Mouse (Mus musculus): Measurements from ENCODE around the gene Cdh18. TPM values are rescaled to one million over a fixed set of nuclear protein-coding genes. Genes with fewer than 3 reads are reported as not detected.

The Cdh18 gene
- polyA plus RNA-seq, 1 experiment from 2014 or later, result 0.17 TPM

DNA sequence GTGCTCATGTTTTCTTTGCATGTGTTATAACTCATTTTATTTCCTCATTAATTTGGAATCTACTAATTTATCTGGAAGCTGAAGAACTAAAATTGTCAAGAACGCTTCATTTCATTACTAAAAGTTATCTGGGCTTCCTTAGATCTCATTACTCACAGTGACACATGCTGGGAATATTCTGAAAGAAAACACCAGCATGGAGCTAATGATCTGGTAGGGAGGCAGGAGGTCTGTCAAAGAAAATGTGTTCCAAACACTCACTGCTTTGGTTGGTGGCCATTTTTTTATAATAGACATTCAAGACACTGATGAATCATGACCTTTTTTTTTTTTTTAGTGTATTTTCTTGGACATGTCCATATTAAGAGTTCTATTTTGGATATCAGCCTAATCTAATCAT lies 899.7 kb downstream of the Cdh18 start:
- H3K4me3 ChIP-seq, result no peak overlapping the region
- peaks cover 6% of the 10 kb centered on the region; the same call in 1 of the 2 replicates for H3K4me1 ChIP-seq
- no peak for DNase-seq (ENCODE audit: low spot score)
- WGBS, result 81% methylated on average over 1 of the region's 1 CpGs
- no peak overlapping the region for H3K27ac ChIP-seq (replicated peaks)
- H3K9me3 ChIP-seq (replicated peaks), result no peaks in the 10 kb centered on the region
- no peaks in the 10 kb centered on the region for H3K36me3 ChIP-seq
- no peaks in the 10 kb centered on the region for H3K27me3 ChIP-seq (ENCODE audit: low read depth, poor library complexity, severe bottlenecking)

GRCm38 (mm10) chr15:23452098-23452625 lies 903.3 kb downstream of the Cdh18 start:
- peak overlapping the region; percentile 14; the same call in 1 of the 2 replicates for H3K4me3 ChIP-seq
- DNase-seq (ENCODE audit: low spot score), result no peak
- H3K27me3 ChIP-seq (ENCODE audit: low read depth, poor library complexity, severe bottlenecking), result no peaks in the 10 kb centered on the region
- no peak overlapping the region for H3K27ac ChIP-seq (replicated peaks)
- no peaks in the 10 kb centered on the region for H3K36me3 ChIP-seq
- H3K9me3 ChIP-seq (replicated peaks), result no peaks in the 10 kb centered on the region
- 50% methylated on average over 9 of the region's 9 CpGs for WGBS
- peaks cover 6% of the 10 kb centered on the region; the same call in 1 of the 2 replicates for H3K4me1 ChIP-seq

DNA sequence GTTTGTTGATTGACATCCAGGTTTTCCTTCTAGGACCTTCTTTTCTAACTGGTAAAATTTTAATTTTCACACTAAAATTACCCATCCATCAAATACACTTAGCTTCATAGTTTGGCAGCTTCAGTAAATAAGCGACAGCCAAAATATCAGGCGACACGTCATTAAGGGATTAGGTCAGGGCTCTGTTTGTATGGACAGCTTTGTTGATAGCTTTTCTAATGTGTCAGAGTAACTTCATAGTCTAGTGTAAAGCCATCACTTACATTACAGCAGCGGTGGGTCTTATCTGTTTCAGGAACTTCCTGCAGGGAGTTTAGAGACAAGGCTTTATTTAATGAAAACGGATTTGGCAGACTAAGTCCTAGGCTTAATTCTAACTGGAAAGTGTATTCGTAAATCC lies 904.5 kb downstream of the Cdh18 start:
- H3K27ac ChIP-seq (replicated peaks), result no peak overlapping the region
- DNase-seq (ENCODE audit: low spot score), result no peak
- no peaks in the 10 kb centered on the region for H3K36me3 ChIP-seq
- no peak overlapping the region for H3K4me3 ChIP-seq
- no peaks in the 10 kb centered on the region for H3K27me3 ChIP-seq (ENCODE audit: low read depth, poor library complexity, severe bottlenecking)
- no peaks in the 10 kb centered on the region for H3K9me3 ChIP-seq (replicated peaks)
- WGBS, result 91% methylated on average over 6 of the region's 6 CpGs
- H3K4me1 ChIP-seq, result peaks cover 6% of the 10 kb centered on the region; the same call in 1 of the 2 replicates

DNA sequence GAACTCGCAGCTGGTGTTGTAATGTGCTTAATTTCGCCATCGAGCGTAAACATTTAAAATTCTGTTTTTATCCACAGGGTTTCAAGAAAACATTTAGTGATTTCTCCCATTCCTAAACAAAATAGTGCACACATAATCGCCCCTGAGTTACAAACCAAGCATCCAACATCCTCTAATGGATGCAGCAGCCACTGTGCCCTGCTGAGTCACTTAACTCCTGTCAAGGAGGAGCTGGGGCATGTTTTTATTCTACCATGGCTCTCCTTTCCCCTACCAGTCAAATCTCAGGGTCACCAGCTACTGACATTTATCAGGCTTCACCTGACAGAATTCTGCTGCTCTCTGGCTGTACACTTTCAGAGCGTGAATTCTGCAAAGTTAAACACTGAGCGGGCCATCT lies 906.5 kb downstream of the Cdh18 start:
- Histone ChIP-seq H3K4me1 (peaks cover 6% of the 10 kb centered on the region; the same call in 1 of the 2 replicates), H3K27ac (replicated peaks) (no peak overlapping the region), H3K36me3 (no peaks in the 10 kb centered on the region), H3K9me3 (replicated peaks) (no peaks in the 10 kb centered on the region), H3K4me3 (no peak overlapping the region), H3K27me3 (ENCODE audit: low read depth, poor library complexity, severe bottlenecking) (no peaks in the 10 kb centered on the region)
- DNase-seq (ENCODE audit: low spot score), result no peak
- WGBS, result 88% methylated on average over 7 of the region's 7 CpGs

DNA sequence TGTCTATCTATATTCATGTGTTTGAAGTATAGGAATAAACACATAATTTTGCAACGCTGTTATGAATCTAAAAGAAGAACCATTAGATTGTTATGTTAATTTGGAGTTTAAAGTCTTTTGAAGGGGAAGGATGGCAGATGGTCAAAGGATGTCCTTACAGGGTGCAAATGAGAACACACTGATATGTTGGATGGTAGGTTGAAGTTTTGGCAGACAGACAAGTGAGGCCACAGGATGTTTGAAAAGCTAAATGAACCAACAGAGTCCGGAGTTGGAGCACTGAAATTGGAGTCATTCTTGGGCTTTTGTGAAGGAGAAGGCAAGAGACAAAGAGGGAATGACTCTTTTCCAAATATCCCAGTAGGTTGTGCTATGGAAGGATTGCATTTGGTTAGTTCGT lies 908.6 kb downstream of the Cdh18 start:
- H3K4me1 ChIP-seq, result peaks cover under 1% of the 10 kb centered on the region; the same call in 1 of the 2 replicates
- no peaks in the 10 kb centered on the region for H3K36me3 ChIP-seq
- no peaks in the 10 kb centered on the region for H3K27me3 ChIP-seq (ENCODE audit: low read depth, poor library complexity, severe bottlenecking)
- H3K27ac ChIP-seq (replicated peaks), result no peak overlapping the region
- no peaks in the 10 kb centered on the region for H3K9me3 ChIP-seq (replicated peaks)
- 85% methylated on average over 3 of the region's 3 CpGs for WGBS
- no peak for DNase-seq (ENCODE audit: low spot score)
- H3K4me3 ChIP-seq, result no peak overlapping the region

DNA sequence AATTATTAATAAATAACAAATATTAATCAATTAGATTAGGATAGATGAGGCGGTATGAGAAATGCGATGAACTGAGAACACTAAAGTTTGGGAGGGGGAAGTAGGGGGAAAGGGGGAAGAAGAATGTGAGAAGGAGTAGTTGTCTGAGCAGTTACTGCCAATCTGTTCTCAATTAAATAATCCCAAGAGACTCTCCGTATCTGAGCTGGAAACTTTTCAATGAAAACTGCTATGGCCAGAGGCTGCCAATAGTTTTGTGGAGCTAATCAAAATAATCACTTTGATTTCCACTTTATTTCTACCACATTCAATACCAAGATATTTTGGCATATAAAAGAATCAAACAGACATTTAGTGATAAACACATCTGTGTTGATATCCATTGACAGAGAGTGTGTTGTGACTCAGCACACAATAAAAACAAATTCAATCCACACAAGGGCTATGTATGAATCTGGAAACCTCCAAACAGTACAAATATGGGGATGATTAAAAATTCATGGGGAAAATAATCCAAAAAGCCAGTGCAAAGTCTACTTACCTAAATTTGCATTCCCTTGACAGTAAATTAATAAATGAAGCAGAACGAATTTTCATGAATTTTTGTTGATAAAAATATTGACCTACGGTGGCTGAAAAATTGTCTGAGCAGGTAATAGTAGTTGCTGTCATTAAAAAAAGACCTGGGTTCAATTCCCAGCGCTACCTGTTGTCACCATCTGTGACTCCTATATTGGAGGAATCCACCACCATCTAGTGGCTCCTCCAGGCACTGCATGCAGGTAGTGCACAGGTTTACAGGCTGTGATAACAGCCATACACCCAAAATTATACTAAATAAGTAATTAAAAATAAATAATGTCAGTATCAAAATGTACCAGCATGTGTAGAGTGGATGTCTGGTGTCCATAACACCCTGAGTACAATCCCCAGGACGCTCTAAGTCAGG lies 922.0 kb downstream of the Cdh18 start:
- Histone ChIP-seq H3K27me3 (ENCODE audit: low read depth, poor library complexity, severe bottlenecking) (no peaks in the 10 kb centered on the region), H3K9me3 (replicated peaks) (no peaks in the 10 kb centered on the region), H3K27ac (replicated peaks) (no peak overlapping the region), H3K4me1 (no peaks in the 10 kb centered on the region), H3K36me3 (no peaks in the 10 kb centered on the region), H3K4me3 (no peak overlapping the region)
- DNase-seq (ENCODE audit: low spot score), result no peak
- 74% methylated on average over 7 of the region's 7 CpGs for WGBS

DNA sequence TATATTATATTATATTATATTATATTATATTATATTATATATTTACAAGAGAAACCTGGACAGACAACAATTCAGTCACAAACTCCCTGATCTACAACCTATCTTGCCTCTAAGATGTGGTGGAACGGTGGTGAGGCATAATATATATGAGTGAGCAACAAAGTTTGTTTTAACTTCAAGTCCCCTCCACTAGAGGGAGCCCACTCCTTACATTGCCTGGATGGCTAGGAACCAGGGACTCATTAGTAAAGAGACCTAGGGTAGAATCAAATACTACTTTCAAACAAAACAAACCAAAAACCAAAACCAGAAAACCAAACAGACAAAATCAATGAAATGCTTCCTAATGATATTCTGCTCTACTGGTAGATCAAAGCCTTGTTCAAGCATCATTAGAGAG lies 937.5 kb downstream of the Cdh18 start:
- 49% methylated on average over 1 of the region's 1 CpGs for WGBS
- Histone ChIP-seq H3K4me3 (no peak overlapping the region), H3K4me1 (no peaks in the 10 kb centered on the region), H3K36me3 (no peaks in the 10 kb centered on the region), H3K9me3 (replicated peaks) (no peaks in the 10 kb centered on the region), H3K27me3 (ENCODE audit: low read depth, poor library complexity, severe bottlenecking) (no peaks in the 10 kb centered on the region), H3K27ac (replicated peaks) (no peak overlapping the region)
- no peak for DNase-seq (ENCODE audit: low spot score)

DNA sequence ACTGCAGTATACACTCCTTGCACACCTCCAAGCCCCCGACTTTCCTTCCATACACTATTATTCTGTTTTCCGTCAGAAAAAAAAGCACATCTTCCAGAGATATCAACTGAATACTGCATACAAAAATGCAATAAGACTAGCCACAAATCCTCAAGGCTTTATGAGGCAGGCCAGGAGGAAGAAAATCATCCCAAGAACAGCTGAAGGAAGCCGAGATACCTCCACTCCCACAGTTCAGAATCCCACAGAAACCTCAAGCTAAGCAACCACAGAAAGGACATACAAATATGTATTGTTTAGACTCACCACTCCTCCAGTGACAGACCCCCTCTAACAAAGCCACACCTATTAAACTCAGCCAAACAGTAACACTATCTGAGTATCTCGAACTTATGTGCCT lies 957.7 kb downstream of the Cdh18 start:
- Histone ChIP-seq H3K4me1 (no peaks in the 10 kb centered on the region), H3K27ac (replicated peaks) (no peak overlapping the region), H3K9me3 (replicated peaks) (no peaks in the 10 kb centered on the region), H3K27me3 (ENCODE audit: low read depth, poor library complexity, severe bottlenecking) (no peaks in the 10 kb centered on the region), H3K4me3 (no peak overlapping the region), H3K36me3 (no peaks in the 10 kb centered on the region)
- no peak for DNase-seq (ENCODE audit: low spot score)
- WGBS, result 81% methylated on average over 4 of the region's 4 CpGs

DNA sequence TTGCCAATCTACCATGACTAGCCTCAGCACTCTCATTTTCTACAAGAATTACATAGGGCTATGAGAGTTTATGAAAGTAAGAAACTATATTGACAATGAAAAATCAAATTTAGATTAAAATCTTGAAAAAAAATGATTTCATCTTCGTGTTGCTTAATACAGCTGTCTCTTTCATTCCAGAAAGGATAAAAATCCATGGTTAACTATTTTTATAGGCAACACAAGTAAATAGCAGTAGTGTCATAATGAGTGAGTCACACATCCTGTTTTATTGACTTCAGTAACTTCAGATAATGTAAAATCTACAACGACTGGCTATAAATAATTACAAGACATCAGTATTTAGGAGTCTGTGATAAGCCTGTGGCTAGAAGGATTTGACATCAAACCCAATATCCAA lies 960.9 kb downstream of the Cdh18 start:
- no peak for DNase-seq (ENCODE audit: low spot score)
- Histone ChIP-seq H3K27ac (replicated peaks) (no peak overlapping the region), H3K27me3 (ENCODE audit: low read depth, poor library complexity, severe bottlenecking) (no peaks in the 10 kb centered on the region), H3K36me3 (no peaks in the 10 kb centered on the region), H3K4me3 (no peak overlapping the region), H3K4me1 (no peaks in the 10 kb centered on the region), H3K9me3 (replicated peaks) (no peaks in the 10 kb centered on the region)
- 66% methylated on average over 2 of the region's 2 CpGs for whole genome bisulfite sequencing

GRCm38 (mm10) chr15:23515786-23516185 lies 967.0 kb downstream of the Cdh18 start:
- Histone ChIP-seq H3K27me3 (ENCODE audit: low read depth, poor library complexity, severe bottlenecking) (no peaks in the 10 kb centered on the region), H3K4me3 (no peak overlapping the region), H3K9me3 (replicated peaks) (no peaks in the 10 kb centered on the region), H3K4me1 (no peaks in the 10 kb centered on the region), H3K27ac (replicated peaks) (no peak overlapping the region), H3K36me3 (no peaks in the 10 kb centered on the region)
- 87% methylated on average over 3 of the region's 3 CpGs for WGBS
- no peak for DNase-seq (ENCODE audit: low spot score)

- no peaks in the 10 kb centered on the region for H3K9me3 ChIP-seq (replicated peaks)
- H3K4me1 ChIP-seq, result no peaks in the 10 kb centered on the region
- H3K27me3 ChIP-seq (ENCODE audit: low read depth, poor library complexity, severe bottlenecking), result no peaks in the 10 kb centered on the region
- no peak for DNase-seq (ENCODE audit: low spot score)
- no peaks in the 10 kb centered on the region for H3K36me3 ChIP-seq
- H3K27ac ChIP-seq (replicated peaks), result no peak overlapping the region
- WGBS, result 78% methylated on average over 2 of the region's 2 CpGs
- H3K4me3 ChIP-seq, result no peak overlapping the region
Observed at GRCm38 (mm10) chr15:23518079-23518478, 969.3 kb downstream of the Cdh18 start.
